Mouse (Mus musculus) embryonic stem cell, embryonic (primary cell): ENCODE data around the gene Per2.

ENCODE experiments used
- CTCF ChIA-PET, 4 experiments: fragments of 300-600 bp in 2 of 4; fragments of 350-600 bp in 2 of 4; sonication (Branson Sonifier 250); formaldehyde crosslinking; loops; one replicate each; lab custom pipeline; 2022; ENCODE audit warnings: inconsistent platforms in 2 of 4; lab: Charles Lee
- POLR2A ChIA-PET, 4 experiments: fragments of 300-600 bp in 2 of 4; fragments of 350-600 bp in 2 of 4; sonication (Branson Sonifier 250); formaldehyde crosslinking; loops; one replicate each; lab custom pipeline; 2022; ENCODE audit warnings: antibody characterized with exemption in 4 of 4, inconsistent platforms in 1 of 4; lab: Charles Lee

Per2 gene

DNA sequence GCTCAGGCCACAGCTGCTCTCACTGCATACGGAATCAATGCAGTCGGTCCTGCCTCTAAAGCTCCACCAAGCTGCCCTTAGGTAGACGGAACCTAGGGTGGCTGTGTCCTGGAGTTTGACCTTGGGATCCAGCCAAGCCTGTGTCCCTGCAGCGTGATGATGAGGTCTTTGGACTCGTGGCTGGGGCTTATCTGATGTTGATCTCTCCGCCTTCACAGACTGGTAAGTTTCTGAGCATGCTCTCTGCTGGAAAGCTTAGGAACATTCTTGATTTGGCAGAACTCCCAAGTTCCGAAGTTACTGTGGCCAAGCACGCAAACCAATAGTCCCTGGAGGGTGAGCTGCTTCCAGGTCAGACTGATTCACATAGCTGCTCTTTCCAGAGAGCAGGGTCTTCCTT lies 13.1 kb downstream of the Per2 start:
- ChIA-PET CTCF (interaction anchor here in 1 of 4 experiments (1.6 kb wide), 1 partner anchor 18 kb away, joined by 3 read pairs; no protein-coding TSS in a partner anchor), POLR2A (interaction anchor here in 1 of 4 experiments (0.5 kb wide), 1 partner anchor 139 kb away, joined by 3 read pairs; no protein-coding TSS in a partner anchor)

DNA sequence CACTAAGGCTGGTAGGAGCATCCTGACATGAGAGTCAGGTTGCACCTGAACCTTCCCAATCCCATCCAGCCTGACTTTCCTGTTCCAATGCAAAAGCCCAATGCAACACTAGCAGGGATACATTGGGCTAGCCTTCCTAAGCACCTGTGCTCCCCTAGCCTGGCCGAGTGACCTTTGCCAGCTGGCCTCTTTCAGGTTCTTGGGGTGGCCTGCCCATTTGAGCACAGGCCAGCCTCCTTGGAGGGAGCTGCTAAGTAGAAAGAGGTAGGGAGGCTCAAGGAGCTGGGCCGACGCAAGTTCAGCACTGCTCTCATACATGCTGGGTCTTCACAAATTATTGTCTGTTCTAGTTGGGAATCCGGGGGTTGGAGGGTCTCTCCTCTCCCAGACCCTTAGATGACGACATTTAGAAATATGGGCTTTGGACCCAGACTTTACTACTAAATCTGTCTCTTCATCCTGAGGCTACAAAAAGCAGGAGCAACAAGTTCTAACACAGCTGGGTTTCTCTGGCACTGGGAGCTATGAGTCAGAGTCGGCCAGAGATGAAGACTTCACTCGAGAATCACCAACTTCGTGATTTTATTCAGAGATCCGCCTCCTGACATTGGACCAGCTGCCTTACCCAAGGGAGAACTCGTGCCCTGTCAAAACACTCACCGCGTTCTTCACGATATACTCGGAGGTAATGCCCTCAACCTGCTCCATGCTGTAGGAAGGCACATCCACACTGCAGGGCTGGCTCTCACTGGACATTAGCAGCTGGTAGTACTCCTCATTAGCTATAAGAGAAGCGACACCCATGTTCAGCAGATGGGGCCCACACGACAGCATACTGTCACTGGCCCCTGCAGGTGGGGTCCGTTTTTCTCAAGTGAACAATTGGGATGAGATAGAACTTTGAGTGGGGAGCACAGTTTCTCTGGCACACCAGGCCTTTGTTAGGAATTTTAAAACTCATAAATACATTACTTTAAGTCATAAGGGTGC lies 14.0 kb downstream of the Per2 start:
- CTCF ChIA-PET: interaction anchor here in 1 of 4 experiments (1.6 kb wide), 1 partner anchor 17 kb away, joined by 3 read pairs; no protein-coding TSS in a partner anchor
- POLR2A ChIA-PET: interaction anchor here in 1 of 4 experiments (0.5 kb wide), 1 partner anchor 139 kb away, joined by 3 read pairs; no protein-coding TSS in a partner anchor

GRCm38 (mm10) chr1:91442350-91442990 lies 16.7 kb downstream of the Per2 start:
- ChIA-PET CTCF (no interaction called here), POLR2A (no interaction called here)

DNA sequence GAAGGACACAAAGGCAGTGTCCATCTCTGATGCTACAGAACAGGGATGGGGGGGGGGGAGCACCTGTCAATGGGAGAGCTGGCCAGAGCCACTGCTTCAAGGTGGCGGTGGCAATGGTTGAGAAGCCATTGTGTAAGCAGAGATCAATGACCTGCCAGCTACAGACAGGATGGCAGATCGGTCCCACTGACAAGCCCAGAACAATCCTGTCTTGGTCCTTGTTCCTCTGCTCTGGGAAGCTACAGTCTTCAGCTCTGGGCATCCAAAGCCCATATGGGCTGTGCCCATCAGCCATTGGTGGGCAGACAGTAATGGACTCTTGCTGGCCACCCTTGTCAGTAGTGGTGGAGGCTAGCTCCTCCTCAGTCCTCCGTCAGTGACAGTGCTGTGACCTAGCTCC lies 17.3 kb downstream of the Per2 start:
- CTCF ChIA-PET: no interaction called here
- POLR2A ChIA-PET: interaction anchor here in 1 of 4 experiments (0.6 kb wide), 1 partner anchor 28 kb away, joined by 6 read pairs; the partner anchor contains the start of gene Hes6

GRCm38 (mm10) chr1:91439776-91440175 lies 19.3 kb downstream of the Per2 start:
- POLR2A ChIA-PET: no interaction called here
- CTCF ChIA-PET: no interaction called here

- ChIA-PET POLR2A (interaction anchor here in 1 of 4 experiments (1.9 kb wide), 1 partner anchor 10 kb away, joined by 5 read pairs; no protein-coding TSS in a partner anchor), CTCF (no interaction called here)
Measured at GRCm38 (mm10) chr1:91437573-91437972, 21.6 kb downstream of the Per2 start.

DNA sequence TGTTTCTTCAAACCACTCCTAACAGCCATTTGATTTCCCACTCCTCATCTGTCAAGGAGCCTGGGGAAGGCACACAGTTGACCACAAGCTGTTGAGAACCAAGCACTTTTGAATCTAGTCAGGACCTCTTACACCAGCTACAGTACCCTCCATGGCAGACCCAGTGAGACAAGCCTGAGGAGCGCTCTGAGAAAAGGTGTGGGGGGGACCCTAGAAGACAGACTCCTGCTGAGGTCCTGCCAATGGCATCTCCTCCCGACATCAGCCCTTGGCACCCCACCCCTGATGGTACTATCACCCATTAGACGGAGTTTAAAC lies 22.1 kb downstream of the Per2 start:
- ChIA-PET CTCF (no interaction called here), POLR2A (interaction anchor here in 1 of 4 experiments (1.9 kb wide), 1 partner anchor 10 kb away, joined by 5 read pairs; no protein-coding TSS in a partner anchor)

DNA sequence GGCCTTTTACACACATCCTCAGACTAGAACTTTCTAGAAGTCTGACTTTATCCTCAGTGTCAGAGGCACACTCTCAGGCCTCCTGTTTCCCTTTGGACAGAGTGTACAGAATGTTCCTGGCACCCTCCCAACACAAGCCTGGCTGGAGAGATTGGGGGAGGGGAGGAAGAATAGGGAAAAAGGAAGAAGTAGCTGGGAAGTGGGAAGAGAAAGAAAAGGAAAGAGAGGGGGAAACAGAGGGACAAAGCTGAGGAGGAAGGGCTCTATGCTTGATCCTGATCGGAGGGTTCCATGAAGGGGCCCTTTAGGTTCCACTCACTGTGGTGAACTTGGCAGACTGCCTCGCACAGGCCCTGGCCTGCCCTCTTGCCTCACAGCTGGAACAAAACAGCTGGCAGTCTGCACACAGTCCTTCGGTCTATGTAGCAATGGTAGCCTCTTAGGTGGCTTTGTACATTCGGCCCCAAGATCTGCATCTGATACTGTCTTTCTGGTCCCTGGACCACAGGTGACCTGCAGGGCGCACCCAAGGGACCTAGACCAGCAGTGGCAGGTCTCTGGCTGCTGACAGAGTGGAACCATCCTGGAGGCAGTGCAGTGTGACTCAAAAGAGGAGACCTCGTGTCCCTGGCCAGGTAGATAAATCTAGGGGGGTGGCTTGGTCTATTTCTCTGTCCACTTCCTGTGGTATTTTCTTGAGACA lies 22.6 kb downstream of the Per2 start:
- CTCF ChIA-PET: no interaction called here
- POLR2A ChIA-PET: interaction anchor here in 1 of 4 experiments (0.9 to 1.9 kb wide), 2 partner anchors 9 to 23 kb away, joined by 4 to 5 read pairs; partner anchors contain the start of gene Hes6

DNA sequence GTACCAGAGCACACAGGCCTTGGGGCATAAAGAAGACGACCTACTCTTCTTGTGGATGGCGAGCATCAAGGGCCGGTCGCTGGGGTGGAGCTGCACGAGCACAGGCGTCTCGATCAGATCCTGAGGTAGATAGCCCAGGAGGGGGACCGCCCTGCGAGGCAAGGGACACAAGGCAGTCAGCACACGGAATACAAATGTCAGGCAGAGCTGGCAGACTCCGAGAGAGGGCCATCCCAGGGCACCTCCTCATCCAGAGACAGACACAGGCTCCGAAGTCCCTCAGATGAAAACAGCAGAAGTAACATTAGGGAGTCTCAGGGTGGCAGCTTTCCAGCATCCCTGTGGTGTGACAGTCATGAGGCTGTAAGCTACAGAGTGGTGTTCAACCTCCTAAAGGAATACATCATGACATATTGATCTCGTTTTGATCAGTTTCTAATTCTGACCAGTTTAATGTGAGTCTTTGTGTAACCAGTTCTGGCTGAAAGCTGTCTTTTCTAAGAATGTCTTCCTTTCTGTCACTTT lies 23.5 kb downstream of the Per2 start:
- ChIA-PET CTCF (no interaction called here), POLR2A (interaction anchor here in 1 of 4 experiments (0.8 to 1.9 kb wide), 3 partner anchors 8 to 24 kb away, joined by 3 to 5 read pairs (median 4); partner anchors contain the start of gene Hes6)

GRCm38 (mm10) chr1:91434905-91435304 lies 24.2 kb downstream of the Per2 start:
- ChIA-PET POLR2A (interaction anchor here in 1 of 4 experiments (1.3 kb wide), 1 partner anchor 23 kb away, joined by 4 read pairs; no protein-coding TSS in a partner anchor), CTCF (no interaction called here)

GRCm38 (mm10) chr1:91430761-91431160 lies 28.4 kb downstream of the Per2 start:
- CTCF ChIA-PET: interaction anchor here in 3 of 4 experiments (0.6 to 1.0 kb wide), 3 partner anchors 17 to 379 kb away, joined by 3 to 4 read pairs (median 4); partner anchors contain the start of gene Hes6 (in 1 of the 3)
- POLR2A ChIA-PET: interaction anchor here (0.5 to 1.6 kb wide), 4 partner anchors 8 to 832 kb away, joined by 3 to 5 read pairs (median 4); partner anchors contain the start of gene Hes6 (in 1 of the 4)

DNA sequence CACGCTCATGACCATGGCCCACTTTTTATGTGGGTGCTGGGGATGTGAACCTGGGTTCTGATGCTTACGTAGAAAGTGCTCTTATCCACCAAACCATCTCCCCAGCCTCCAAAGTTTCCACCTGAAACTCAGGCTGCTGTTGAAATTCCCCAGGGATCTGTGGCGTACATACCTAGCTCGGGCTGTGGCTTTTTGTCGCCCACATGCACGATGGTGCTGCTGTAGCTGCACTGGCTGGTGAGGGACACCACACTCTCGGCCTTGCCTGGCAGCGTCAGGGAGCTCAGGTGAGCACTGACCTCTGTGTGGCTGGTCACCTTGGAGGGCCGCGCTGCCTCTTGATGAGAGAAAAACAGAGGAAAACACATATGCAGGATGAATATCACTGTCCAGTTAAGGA lies 29.9 kb downstream of the Per2 start:
- CTCF ChIA-PET: interaction anchor here in 1 of 4 experiments (0.6 to 0.7 kb wide), 2 partner anchors 30 to 1183 kb away, joined by 3 to 4 read pairs; partner anchors contain the start of gene Per2
- POLR2A ChIA-PET: no interaction called here

- POLR2A ChIA-PET: no interaction called here
- CTCF ChIA-PET: no interaction called here
Measured at GRCm38 (mm10) chr1:91428614-91429013, 30.5 kb downstream of the Per2 start.

DNA sequence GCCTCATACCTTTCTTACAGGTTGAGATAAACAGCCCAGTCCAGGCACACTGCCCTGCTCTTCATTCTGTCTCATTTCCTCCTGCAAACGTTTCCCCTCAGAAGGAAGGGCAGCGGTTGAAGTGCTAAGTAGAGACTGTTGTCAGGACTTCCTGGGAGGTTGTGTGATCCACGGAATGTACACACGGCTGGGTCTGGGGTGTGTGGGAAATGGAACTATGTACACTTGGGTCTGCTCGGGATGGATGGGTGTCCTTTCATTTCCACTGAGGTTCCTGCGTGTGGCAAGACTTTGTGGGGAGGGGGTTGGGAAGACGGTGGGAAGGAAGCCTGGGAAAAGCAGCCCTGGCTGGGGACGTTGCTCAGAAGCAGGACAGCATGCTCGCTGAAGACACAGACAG lies 32.7 kb downstream of the Per2 start:
- CTCF ChIA-PET: no interaction called here
- POLR2A ChIA-PET: interaction anchor here in 1 of 4 experiments (1.5 kb wide), 1 partner anchor 10 kb away, joined by 5 read pairs; no protein-coding TSS in a partner anchor

DNA sequence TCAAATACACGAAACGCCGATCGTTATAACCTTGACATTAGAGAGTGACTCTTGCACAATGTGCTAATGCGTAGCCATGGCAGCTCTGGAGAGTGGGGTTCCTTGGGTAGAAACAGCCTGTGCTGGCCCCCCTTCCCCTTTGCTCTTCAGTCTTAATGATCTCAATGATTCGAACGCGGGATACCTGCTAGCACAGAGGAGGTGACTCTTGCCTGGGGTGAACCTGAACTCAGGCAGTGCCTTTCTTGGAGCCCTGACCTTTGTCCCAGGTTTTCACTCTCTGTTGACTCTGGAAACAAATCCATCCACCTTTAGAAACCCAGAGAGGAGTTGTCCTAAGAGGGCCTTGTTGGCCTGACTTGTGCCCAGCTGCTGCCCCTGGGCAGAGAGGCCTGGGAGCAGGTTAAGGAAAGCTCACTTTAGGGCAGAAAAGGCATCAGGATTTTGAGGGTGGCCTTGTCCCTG lies 38.5 kb downstream of the Per2 start:
- ChIA-PET CTCF (interaction anchor here in 1 of 4 experiments (0.5 kb wide), 1 partner anchor 1254 kb away, joined by 3 read pairs; no protein-coding TSS in a partner anchor), POLR2A (interaction anchor here in 2 of 4 experiments (0.8 to 1.6 kb wide), 2 partner anchors 9 to 30 kb away, joined by 3 to 4 read pairs; no protein-coding TSS in a partner anchor)

- CTCF ChIA-PET: no interaction called here
Measured at GRCm38 (mm10) chr1:91419862-91420600, 39.1 kb downstream of the Per2 start.

DNA sequence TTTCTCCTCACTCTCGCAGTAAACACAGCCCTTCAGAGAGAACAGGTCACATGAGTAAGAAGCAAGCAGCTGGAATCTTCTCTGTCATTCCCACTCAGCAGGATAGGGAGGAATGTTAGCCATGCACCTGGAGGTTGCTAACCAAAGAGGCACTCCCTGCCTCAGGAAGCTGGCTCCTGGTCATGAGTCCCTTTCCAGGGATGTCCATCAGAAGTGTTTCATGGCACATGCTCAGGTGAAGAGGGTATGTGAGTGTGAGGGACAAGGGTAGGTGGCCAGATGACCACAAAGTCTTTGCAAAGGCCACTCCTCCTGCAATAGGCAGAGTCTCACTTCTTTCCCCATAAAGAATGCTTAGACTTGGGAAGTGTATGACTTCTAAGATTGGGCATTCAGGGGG lies 41.1 kb downstream of the Per2 start:
- ChIA-PET POLR2A (interaction anchor here in 2 of 4 experiments (0.6 to 2.0 kb wide), 2 partner anchors 11 to 107 kb away, joined by 3 to 6 read pairs; no protein-coding TSS in a partner anchor), CTCF (no interaction called here)

More at GRCm38 (mm10) chr1:91419862-91420600, 39.1 kb downstream of the Per2 start:
- POLR2A ChIA-PET: no interaction called here
